Mouse (Mus musculus) CD8-positive naive resting alpha-beta T cell, adult 2 months (primary cell): ENCODE data around the gene Tmem184b.

Experiments
- DNase-seq, 2 experiments: peaks; one replicate each; pipeline ENCODE4 v3.0.0; 2022; ENCODE audit warnings: low read depth in 2 of 2, low spot score in 2 of 2

The Tmem184b gene

DNA sequence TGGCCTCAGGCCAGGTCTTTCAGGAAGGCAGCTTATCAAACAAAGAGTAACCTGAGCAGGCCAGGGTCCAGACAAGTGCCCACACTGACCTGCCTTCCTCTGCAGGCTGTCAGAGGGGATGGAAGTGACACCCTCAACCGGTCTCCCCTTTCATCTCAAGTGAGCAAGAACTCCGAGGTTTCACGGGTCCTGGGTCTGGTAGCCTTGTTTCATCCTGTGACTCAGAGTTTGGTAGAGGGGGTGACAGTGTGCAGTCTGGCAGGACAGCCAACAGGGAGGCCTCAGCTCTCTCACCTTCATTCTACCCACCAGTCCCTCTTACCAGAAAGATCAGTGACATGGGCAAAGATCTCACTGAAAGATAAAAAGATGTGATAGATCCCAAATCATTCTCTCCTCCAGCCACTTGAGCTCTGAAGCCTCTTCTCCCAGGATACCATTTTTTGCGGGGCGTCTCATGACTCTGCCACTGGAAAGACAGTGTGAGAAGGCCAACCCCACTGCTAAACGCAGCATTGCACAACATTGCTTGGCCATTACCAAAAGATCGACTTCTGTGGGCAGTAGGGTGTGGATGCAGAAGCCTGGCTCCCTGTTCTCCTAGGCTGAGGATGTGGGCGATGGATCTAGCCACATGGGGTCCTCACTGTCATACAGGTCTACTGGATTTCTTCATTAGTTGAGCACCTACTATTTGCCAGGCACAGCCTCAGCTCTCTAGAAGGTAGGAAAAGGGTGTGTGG lies 57.1 kb downstream of the Tmem184b start, which contains the start of gene Maff:
Maff (plus strand) TSS at position 571 of the 743 bp plus-strand sequence.
- no peak for DNase-seq

DNA sequence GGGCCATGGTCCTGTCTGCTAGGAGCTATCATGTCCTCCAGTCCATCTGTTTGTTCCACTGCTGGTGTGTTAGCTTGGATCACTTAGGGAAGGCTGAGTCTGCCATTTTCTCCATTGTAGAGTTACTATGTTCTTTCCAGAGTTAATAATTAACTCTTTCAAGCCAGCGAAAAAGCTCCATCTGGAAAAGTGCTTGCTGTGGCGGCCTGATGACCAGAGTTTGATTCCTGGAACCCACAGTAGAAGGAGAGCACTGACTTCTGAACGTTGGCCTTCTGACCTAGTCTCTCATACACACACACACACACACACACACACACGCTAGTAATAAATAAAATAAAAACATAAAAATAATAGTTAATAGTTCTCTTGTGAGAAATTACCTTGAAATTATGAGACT lies 58.7 kb downstream of the Tmem184b start:
- no peak for DNase-seq

DNA sequence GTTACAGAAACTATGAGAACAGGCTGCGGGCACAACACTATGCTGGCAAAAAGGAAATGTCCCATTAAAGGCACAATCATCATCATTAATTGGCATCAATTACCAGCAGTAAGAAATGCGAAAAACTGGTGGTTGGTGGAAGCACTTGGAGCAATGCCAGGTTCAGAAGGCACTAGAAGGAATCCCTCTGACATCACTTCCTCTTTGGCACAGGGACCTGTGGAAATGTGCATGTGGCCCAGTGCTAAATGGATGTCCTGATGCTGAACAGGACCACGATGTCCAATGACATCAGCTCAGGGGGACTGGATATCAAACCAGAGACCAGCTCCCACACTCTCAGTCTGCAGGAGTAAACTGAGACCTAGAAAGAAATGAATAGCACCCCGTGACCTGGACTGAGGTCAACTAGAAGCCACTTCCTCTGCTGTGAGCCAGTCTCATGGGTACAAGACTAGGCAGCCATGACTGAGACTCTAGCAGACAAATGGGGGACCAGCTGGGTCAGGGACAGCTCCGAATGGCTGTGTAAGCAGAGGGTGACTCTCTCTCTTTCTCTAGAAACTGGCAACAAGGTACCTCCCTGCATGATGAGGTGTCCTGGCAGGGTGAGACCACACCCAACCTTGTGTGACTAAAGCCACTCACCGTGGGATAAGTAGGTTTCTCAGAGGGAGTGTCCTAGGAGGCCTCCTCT lies 60.6 kb downstream of the Tmem184b start:
- no peak for DNase-seq

DNA sequence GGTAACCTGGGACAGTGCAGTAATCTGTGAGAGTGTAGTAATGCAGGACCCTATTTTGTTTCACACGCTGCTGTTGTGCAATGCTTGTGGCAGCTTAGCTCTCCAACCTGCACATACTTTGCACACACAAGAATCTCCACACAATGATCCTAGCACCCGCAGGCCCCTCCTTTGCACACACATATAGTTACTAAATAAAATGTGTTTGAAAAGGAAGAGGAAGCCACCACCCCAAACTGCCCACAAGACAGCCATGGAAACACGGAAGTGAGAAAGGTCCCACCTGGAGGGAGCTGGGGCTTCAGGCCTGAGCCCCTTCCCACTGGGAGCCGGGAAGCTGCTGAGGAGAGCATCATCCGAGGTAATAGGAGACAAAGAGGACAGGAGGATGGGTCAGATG lies 64.4 kb downstream of the Tmem184b start:
- DNase-seq: no peak

DNA sequence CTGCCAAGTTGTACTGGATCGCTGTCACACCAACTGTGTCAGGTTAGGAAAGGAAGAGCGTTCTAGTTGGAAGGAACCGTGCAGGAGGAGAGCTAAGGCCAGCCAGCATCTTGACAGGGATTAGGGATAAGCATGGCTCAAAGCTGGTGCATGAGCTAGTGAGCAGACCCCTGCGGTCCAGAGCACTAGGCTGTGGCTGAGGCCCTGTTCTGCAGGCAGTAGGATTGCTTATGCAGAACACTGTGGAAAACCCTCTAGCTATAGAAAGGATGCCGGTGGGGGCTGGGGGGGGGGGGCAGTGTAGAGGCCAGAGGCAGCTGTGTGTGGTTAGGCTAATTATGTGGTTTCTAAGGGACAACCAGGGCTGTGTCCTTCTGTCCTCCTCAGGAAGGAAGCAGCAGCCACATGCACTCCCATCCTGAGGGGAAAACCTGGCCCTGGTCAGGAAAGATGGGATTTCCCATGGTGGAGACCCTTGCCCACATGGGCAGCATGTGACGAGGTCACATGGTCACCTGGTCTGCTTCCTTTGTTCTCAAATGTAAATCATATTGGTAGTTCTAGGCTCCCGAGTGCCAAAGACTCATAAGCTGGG lies 68.2 kb downstream of the Tmem184b start:
- DNase-seq: no peak

DNA sequence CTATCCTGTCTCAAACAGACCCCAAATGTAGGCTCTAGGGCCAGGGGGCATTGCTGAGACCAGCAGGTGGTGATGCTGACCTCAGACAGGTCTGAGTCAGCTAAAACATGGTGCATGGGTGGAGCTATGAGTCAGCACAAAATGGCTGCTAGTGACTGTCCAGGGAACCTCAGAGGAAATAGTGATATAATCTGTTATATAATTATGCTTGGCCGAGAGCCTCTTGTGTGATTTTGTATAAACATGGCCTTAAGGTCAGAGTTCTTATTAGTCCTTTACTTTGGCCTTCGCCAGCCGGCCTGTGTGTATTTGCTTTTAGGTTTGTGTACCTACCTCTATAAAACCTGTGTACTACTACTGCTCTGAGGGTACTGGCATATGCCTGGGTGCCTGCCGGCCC lies 70.0 kb downstream of the Tmem184b start:
- DNase-seq: no peak

DNA sequence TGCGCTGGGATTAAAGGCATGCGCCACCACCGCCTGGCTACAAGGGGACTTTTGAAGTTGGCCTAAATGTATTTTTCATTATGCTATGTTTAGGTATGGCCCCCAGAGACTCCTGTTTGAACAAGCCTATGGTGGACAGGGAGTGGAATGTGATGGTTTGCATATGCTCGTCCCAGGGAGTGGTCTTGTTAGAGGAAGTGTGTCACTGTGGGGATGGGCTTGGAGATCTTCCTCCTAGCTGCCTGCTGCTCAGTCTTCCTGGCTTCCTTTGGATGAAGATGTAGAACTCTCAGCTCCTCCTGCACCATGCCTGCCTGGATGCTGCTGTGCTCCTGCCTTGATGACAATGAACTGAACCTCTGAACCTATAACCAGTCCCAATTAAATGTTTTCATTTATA lies 72.8 kb downstream of the Tmem184b start:
- DNase-seq: no peak

DNA sequence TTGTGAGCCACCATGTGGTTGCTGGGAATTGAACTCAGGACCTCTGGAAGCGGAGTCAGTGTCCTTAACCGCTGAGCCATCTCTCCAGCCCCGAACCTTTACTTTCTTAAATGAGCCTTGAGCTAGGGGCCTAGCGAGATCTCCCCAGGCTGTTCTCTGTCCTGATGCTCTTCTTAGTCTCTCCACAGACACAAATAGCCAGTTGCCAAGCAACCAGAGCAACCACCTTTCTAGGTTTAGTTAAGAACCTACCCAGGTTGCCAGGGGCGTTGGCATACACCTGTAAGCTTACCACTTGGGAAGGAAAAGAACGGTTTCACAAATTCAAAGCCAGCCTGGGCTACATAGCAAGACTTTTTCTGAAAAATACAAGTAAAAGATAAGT lies 73.4 kb downstream of the Tmem184b start:
- DNase-seq: no peak

DNA sequence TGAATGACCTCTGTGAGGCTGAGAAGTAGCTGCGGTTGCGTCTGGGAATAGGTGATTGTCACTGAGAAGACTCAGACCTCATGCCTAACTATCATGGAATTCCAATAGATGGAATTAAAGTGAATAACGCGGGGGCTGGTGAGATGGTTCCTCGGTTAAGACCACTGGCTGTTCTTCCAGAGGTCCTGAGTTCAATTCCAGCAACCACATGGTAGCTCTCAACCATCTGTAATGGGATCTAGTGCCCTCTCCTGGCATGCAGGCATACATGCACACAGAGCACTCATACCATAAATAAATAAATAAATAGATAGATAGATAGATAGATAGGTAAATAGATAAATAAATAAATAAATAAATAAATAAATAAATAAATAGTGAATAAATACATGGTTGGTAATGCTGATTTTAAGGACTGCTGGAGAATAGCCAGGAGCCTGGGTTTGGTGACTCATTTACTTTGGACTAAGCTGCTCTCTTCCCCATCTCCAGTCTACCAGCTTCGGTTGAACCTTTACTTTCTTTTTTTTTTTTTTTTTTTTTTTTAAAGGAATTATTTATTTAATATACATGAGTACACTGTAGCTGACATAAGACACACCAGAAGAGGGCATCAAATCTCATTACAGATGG lies 73.9 kb downstream of the Tmem184b start:
- DNase-seq: no peak

DNA sequence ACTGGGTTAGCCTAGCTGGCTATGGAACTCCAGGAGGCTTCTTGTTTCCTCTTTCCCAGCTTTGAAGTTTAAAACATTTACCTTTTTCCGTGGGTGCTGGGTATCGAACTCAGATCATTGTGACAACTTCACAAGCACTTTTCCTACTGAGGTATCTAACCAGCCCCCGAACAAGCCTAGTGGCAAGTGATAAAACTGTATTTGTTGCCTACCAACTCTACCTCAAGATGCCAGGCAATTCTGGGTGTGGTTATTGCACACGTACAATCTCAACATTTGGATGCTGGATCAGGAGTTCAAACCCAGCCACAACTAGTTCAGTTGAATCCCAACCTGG lies 74.5 kb downstream of the Tmem184b start:
- DNase-seq: no peak

DNA sequence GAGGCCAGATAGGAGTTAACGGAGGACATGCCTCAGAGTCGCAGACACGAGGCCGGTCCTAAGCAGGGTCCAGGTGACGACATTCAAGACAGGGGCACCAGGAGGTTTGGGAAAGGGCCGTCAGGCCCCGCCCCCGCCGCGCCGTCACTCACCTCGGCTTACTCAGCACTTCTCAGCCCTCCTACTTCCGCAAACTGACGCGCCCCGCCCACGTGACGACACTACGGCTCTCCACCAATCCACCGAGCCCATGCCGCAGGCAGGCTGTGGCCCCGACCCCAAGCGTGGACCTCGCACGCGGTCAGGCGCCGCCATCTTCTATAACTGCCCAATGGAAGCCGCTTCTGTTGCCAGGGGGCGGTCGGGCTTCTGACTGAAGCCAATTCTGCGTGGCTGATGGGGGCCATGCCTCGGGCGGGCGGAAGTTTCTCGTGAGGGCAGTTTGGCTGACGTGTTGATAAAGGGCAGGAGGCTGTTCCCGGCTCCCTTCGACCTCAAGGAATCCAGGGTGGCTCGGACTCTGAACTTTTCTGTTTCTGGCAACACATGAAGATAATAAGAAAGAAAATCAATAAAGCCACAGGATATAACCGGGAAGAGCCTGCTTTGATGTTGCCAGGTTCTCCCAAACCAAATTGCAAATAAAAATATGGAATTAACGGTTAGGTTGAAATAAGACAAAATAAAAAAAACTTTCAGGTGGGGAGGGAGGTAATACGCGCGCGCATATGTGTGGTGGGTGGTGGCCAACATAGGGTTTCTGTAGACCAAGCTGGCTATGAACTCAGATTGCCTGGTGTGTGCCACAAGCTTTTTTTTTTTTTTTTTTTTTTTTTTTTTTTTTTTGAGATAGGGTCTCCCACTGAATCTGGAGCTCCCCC lies 75.1 kb downstream of the Tmem184b start, which contains the start of gene Pla2g6:
Pla2g6 (minus strand) TSS at position 333 of the 881 bp plus-strand sequence.
- peak; percentile 88 to 91 for DNase-seq

DNA sequence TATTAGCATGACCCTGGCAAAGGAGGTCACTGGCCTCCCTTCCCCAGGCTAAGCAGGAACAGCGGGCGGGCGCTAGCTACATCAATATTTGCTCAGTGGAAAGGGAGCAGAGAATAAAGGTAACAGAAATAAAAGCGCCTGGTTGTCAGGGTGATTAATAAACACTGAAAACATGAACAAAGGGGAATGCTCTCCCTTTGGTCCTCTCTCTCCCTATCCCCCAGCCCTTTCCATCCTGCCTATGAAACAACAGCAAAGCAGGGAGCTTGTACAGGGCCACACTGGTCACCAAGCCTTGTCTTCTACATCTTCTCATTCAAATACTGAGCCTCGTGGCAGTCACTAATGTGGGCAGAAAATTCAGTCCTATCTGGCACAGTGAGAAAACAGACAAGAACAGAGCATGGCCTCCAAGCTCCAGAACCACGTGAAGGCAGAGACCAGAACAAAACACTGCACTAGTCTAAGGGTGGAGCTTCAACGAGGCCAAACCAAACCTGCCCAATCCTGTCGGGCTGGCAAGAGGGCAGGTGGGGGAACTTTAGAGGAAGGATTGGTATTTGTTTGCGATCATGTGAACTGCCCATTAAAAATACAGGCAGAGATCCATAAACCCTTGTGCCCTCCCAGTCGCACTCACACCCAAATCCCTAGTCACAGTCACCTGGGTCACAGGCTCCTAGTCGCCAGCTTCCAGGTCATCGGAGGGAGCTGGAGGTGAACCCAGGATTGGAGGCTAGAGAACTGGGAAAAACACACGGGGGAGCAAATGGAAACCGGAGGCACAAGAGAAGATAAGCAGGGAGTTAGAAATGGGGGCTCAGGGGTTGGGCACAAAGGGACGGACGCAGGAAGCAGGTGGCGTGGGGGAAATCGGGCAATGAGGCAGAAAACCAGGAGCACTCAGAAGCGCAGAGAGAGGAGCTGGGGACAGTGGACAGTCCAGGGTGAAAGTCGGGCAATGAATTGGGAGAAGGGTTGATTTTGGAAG lies 76.1 kb downstream of the Tmem184b start:
- no peak for DNase-seq

DNA sequence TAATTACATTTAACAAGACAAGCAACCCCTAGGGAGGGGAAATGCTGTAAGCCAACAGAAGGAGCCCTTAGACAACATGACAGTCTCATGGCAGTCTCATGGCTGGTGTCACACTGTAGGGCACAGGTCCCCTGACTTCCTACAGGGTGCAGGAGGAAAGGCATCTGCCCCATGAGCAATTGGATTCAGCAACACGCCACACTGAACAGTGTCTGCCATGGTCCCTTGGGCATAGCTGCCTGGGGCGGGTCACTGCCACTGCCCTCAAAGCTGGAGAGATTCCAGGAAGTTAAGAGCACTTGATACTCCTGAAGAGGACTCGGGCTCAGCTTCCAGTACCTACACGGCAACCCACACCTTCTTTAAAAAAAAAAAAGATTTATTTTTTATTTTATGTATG lies 77.1 kb downstream of the Tmem184b start:
- DNase-seq: no peak

DNA sequence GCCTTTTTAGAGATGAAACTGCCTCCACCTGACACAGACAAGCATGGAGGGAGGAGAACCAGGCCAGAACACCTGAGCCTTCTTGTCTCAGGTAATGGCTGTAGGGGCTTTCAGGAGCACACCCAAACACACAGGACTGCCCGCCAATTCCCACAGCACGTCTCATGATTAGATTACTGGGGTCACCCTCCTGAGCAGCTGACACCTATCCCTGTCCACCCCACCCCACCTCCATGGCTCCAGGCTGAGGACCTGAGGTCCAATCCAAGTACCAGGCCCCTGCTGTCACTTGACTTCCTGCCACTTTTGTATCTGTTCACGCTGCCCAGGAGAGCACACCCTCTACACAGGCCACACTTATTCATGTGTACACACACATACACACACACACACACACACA lies 77.6 kb downstream of the Tmem184b start:
- no peak for DNase-seq

DNA sequence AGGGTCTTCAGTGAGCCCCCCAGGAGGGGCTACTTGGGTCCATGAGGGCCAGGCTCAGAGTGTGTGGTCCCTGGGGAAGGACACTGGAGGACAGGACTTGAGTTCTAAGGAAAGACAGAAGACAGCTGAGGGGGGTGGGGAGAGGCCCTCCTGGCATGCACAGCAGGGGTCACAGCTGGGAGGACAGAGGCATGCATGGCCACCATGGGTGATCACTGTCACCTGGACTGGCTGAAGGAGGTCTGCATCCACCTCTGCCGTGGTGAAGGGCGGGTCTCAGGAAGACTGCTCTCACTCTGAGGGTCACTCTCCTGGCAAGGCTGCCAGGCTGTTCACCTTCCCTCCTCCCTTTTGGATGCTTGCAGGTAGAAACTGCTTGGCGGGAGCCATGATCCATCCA lies 79.0 kb downstream of the Tmem184b start:
- no peak for DNase-seq

DNA sequence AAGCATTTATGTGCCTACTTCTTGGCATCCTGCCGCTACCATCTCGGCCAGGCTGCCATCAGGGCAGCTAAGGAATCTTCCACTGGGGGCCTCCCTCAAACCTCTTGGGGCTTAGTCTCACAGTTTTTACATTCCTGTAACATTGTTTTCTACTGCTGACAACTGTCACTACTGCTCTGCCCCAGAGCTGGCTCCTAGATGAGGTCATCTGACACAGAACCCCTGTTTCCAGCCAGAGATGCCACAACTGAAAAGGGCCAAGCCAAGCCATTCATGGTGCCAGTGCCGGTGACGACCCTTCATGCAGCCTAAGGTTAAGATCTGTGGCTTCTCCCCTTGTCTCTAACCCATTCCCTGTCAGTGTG lies 79.6 kb downstream of the Tmem184b start:
- no peak for DNase-seq

DNA sequence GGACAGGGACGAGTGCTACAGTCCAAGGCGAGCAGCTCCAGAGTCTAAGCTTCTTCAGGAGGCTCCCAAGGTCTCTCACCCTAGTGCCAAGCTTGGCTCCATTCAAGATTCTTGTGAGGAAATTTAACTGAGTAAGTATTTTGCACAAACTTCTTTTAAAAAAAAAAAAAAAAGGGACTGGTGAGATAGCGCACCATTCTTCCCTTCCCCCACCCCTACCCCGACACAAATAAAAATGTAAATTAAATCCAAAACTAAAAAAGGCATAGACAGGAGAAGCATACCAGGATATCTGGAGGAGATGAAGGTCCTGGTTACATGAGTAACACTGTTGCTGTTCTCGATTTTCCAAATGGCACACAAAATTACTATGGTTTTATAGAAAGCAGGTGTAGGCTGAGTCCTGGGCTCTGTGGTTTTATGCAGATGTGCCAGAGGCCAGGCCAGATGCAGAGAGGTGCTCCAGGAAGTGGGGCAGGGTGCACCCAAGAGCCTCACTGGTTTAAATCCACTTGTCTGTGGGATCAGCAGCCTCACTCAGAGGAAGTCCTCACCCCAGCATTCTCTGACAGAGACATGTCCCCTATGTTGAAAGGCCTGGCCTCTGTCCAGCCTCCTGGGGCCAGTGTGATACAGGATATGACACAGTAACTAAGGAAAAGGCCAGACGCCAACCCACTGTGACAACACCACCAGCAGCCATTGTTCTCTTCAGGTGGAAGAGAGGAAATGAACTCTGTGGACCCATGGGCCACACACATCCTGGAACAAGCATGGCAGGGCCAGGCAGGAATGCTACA lies 80.2 kb downstream of the Tmem184b start:
- DNase-seq: peak; percentile 29 to 33

DNA sequence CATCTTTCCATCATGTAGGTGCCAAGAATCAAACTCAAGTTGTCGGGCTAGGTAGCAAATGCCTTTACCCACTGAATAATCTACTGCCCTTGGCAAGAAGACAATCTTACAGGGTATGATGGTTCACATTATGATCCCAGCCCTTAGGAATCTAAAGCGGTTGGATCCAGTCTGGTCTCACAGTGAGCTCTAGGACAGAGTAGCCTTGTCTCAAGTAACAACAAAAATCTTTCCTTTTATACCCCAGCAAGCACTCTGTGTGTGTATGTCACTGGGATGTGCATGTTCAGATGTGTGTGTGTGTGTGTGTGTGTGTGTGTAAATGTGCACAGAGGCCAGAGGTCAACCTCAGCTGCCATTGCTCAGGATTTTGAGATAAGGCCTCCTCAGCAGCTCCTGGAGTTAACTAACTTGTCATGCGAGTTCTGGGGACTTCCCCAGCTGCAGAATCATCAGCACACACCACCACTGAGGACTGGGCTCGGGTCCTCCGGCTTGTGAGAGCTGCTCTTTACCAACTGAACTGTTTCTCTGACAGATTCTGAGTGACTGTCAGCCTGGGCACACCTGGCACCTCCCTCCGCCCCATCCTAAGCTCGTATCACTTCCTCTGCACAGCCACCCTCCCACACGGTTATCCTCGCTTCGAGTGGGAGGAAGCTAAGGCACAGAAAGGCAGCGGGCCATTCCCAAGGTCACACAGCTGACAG lies 80.9 kb downstream of the Tmem184b start:
- DNase-seq: no peak
